Mouse (Mus musculus) c-Kit-positive CD71-positive TER-119-positive erythroid progenitor cells, embryonic 14.5 days (primary cell): Measurements from ENCODE around the gene Rfx8.
A peak's percentile ranks its signal among the peaks of the same experiment; 100 is the strongest.
"Not testable (repeated sequence)": the region's sequence is repeated elsewhere in the genome, so short reads cannot be mapped to it uniquely, and the experiment has no call there.

Source experiments
- DNase-seq: peaks from one replicate; pipeline ENCODE4 v3.0.0-alpha.2; 2013; ENCODE audit warnings: low spot score

Gene Rfx8

DNA sequence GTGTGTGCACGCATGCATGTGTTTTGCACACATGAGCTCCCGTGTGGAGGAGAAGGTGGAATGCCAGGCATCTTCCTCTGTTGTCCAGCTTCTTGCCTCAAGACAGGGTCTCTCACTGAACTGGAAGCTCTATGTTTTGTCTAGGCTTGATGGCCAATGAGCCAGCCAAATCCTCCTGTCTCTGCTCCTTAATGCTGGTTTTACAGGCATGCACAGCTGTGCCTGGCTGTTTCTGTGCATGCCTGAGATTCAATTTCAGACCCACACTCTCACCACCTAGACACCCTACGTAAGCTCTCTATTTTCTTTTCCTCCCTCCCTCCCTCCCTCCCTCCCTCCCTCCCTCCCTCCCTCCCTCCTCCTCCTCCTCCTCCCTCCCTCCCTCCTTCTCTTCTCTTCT, 28.8 kb downstream of the Rfx8 start:
- no peak for DNase-seq

DNA sequence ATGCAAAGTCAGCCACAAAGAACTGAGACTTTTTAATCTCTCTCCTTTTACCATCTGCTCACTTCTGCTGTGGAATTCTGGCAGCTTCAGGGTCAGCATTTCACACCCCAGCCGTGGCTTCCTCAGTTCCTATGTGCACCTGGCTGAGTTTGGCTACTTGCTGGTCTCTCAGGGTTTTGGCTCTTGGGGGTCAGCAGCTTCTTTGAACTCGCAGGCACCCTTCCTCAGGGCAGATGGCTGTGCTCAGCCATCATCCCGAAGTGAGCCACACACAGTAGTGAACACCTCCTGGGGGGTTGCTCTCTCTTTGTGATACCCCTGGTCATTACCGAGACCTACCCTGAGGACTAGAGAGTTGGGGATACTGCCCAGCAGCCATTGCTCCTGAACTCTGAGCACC, 29.7 kb downstream of the Rfx8 start:
- DNase-seq: no peak

DNA sequence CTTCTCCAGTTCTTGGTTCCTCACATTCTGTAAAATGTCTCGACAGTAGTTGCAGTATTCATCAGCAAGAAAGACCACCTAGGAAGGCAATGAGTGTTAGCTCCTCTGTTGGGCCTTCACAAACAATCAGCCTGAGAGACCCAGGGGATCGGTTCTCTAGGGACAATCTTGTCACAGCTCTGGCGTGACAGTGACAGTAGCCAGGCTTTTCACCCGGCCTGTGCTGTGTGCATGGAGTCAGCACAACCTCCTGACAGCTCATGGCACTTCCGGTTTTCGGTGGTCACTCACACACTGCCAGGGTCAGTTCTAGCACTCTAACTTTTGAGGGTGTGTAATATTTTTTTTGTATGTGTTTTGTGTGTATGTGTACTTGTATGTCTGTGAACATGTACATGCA, 32.2 kb downstream of the Rfx8 start:
- DNase-seq: no peak

DNA sequence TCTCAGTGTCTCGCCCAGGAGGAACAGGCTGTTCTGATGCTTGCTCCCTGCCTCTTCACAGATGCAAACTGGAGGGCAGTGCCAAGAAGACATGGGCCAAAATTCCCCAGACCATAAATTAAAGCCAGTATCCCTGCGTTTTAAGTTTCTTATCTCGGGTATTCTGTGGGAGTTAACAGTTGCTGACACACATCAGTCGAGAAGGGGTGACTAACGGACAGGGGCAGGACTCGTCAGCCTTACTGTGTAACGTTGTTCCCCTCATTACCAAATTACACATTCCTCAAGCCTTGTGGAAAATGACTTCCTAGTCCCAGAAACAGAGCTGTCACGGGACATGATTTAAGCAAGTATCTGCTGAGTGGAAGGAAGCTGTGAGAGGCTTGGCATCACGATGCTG, 33.5 kb downstream of the Rfx8 start:
- no peak for DNase-seq

DNA sequence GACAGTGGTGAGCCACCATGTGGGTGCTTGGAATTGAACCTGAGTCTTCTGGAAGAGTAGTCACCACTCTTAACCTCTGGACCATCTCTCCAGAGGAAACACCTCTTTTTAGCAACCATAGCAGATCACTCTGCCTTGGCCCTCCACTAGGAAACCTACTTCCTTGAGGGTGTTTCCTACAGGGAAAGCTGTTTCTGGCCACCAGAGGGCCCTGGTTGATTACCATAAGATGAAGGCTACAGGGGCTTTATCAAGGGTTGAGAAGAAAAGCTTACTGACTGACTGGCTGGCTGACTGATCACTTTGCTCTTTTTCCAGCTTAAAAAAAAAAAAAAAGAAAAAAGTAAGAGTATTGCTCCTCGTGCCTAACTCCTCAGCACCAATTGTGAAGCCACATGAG, 35.0 kb downstream of the Rfx8 start:
- peak; percentile 29 for DNase-seq

DNA sequence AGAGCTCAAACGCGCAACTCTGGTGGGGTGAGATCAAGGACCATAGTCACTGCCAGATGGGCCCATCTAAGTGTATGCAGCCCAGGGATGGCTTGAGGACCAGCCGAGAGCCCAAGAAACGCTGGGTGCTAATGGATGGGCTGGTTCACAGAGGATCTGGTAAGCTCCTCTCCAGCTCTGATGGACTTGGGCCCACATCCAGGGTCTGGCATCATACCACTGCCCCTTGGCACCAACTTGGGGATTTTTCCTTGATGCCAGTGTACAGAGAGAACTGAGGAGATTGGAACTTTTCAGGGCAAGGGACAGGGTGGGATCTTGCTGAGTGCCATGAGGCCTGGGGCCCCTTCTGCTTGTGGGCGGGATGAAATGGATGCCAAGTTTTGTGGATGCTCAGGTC, 39.2 kb downstream of the Rfx8 start:
- DNase-seq: no peak

DNA sequence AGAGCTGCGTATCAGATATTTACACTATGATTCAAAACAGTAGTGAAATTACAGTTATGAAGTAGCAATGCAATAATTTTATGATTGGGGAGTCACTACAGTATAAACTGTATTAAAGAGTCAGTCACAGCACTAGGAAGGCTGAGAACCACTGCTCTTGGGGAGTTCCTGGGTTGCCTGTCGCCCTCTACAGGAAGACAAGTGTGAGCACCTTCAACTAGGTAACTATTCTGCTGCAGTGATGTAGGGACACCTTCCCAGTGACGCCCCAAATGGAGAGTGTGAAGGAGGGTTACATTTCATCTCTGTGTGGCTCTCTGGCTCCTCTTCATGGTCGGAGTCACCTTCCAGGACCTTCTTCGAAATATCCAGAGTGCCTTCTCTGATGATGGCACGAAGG, 40.3 kb downstream of the Rfx8 start:
- DNase-seq: peak; percentile 17

DNA sequence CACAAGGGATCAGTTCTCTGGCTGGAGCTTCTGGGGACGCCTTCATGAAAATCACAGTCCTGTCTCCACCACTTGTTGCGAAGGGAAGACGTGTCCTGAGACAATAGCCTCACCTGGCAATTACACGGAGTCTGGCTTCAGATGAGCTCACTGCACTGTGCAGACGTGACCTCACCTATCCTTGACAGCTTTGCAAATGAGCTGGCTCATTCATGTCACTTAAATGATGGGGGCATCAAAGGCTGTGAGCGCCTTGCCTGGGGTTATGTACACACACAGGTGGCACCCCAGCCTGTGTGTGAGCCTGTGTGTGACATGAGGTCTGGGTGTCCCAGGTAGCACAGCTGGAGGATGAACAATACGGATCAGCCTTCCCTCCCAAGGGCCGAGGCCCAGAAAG, 41.9 kb downstream of the Rfx8 start:
- DNase-seq: no peak

DNA sequence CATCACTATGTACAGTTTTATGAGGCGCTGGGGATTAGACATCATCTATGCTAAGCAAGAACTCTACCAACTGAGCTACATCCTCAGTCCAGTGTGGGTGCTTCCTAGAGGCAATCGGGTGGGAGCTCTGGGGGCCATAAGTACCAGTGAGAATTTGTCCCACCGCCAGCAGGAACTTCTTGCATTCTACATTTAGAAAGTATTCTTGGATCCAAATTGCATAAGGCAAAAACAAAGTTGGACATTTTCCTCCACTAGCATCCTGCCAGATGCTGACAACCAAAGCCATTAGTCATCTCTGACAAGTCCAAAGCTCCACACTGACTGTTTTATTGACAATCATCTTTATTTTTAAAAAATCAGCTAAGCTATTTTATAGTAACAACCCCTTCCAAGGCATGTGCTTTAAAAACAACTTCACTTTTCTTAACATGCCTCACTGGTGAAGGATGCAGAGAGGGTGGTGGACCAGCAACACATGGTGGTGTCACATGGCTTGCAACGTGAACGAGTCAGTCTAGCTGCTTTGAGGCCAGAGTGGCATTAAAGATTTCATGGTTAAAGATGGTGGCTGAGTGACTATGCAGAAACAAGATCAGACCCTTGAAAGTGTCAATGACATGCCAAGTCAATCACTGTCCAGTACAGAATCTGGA, 44.4 kb downstream of the Rfx8 start:
- no peak for DNase-seq

DNA sequence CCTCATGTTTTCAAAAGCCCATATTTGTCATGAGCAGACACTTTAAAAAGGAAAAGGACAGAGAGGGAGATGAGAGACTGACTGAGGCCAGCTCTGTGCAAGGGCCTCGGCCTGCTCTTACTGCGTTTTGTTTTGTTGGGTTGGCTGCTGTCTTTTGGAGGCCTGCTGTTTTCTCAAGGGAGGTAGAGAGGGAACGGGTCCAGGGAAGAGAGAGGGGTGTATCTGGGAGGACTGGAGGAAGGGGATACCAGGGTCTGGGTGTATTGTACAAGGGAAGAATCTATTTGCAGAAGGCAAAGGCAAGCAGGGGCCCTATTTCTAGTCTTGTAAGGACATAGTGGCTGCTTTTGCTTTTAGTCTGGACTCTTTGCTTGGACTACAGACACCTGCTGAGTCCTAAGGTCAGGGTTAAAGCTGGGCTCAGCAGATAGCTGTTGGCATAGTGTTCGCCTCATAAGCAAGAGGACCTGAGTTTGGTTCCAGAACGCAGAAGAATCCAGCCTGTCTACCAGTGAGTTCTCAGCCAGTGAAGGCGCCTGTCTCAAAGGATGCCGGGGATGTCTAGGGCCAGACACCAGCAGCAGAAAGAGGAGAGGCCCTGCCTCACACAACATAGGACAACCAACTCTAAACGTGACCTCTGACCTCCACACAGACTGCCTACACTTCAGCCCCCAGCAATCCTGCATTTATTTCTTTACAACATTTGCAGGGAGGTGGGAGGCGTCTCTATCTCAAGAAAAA, 48.3 kb downstream of the Rfx8 start:
- no peak for DNase-seq

DNA sequence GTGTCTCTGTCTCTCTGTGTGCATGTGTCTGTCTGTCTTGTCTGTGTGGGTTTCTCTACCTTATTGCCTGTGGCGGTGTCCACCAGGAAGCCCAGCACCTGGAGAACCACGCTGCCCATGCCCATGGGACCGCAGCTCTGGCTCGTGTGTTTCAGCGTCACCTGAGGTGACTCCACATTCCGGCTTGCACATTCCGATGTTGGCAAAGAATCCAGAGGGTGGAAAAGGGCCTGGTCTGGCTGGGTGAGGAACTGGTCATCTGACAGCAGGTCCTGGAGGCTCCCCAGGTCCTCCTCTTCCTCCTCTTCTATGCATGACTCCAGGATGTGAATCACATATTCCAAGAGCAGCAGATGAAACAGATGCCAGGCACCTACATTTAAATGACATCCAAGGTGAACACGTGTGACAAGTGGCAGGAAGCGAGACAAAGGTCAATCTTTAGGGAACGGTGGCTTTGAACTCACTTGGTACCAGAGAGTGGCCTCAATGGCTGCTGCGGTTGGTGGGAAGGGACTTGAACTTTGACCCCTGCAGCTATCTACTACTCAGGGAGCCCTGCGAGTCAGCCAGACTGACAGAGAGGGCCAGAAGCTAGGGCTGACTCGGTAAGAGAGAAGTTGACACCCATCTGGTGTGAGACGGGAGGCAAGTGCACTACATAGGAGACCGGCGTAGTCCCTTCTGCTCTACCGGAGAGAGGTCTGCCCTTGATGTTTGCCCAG, 50.4 kb downstream of the Rfx8 start:
- peak; percentile 13 for DNase-seq

DNA sequence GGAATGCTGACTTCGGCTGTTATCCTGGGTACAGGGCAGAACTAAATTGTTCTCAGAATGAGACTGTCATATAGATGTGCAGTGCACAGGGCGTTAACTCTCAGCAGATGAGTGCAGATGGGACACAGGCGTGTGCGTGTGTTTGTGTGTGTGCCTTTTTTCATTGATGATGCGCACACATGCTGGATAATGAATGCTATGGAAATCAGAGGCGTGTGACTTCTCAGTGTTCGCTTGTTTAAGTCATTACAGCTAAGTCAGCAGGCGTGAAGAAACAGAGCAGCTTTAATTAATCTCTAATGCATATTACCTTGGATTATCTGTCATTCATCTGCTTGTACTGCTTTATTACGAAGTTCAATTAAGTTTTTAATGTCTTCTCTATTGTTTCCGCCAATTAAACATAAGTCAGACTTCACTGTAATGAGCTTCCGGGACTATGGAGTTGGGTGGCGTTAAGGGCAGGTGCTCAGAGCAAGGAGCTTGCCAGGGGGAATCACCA, 54.0 kb downstream of the Rfx8 start:
- no peak for DNase-seq

DNA sequence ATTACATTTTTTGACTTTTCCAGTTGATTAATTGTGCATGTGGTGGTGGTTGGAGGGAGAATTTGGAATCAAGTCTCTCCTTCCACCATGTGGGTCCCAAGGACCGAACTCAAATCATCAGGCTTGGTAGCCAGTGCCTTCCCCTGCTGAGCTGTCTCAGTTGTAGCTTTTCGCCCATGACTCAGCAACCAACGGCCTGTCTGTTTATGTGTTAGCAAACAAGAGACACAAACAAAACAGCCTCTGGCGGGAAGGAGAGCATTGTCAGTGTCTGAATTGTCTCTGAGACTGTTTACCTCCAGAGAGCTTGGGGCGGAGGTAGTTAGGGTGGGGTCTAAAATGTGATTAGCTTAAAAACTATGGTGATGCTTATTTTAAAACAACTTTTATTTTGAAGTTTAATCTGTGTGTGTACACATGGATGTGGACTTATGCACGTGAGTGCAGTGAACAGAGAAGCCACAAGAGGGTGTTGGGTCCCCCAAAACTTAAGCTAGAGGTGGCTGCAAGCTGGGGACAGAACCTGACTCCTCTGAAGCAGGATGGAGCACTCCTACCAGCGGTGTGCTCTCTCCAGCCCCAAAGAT, 56.7 kb downstream of the Rfx8 start:
- no peak for DNase-seq

DNA sequence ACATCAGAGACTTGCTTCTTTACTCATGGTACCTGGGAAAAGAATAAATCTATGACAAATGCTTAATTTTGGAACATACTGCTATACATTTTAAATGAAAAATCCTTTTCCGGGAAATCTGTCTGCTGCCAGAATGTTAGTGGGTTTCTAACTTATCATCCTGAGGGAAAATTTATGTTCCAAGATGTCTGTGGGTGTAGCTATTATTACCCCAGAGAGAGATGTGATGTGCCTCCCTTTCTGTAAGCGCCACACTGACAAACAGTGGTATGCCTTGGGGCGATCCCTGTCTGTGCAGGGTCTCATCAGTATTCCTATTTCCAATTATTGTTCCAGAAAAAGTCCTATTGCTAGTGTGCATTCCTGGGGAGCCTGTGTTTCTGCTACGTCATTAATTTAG, 57.7 kb downstream of the Rfx8 start:
- no peak for DNase-seq

DNA sequence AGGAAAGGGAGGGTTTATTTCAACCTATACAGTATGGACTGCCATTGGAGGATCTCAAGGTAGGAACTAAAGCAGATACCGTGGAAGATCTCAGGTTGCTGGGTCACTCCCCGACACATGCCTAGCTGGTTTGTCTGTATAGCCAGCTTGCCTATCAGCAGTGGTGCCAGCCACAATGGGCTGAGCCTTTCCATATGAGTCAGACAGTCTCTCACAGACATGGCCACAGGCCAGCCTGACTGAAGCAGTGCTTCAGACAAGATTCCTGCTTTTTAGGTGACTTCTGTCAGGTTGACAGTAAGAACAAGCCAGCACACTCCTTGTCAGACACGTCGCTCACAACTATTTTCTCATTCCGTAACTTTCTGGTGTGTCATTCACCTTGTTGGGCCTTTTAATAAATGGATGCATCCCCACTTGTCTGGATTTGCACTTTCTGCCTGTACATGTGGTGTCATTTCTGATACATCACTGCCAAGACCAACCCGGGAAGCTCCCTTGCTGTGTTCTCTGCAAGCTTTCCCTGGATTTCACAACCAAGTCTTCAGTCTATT, 63.7 kb downstream of the Rfx8 start:
- DNase-seq: no peak

DNA sequence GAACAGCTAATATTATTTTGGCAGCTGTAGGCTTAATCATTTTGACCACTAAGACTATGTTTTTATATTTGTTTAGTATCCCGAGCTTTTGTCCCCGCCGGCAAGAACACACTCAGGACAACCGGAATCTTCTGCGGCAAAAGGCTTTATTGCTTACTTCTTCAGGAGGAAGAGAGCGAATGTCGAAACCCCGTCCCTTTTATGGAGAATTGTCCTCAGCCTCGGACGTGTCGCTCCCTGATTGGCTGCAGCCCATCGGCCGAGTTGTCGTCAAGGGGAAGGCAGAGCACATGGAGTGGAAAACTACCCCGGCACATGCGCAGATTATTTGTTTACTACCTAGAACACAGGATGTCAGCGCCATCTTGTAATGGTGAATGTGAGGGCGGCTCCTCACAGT, 65.9 kb downstream of the Rfx8 start:
- not testable (repeated sequence) for DNase-seq

DNA sequence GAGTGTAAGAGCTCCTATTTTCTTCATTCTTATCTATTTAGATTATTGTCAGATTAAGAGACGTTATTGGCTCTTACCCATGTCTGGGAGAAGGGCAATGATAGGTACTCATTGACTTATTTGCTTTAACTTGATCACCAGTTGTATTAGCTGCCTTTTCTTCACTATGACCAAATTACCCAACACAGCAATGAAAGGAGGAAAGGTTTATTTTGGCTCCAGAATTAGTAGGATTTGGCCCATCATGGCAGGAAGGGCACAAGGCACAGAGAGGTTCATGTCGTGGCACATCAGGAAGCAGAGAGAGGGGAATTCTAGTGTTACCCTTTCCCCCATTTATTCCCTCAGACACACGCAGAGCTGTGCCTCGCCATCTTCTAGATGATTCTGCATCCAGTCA, 67.8 kb downstream of the Rfx8 start:
- no peak for DNase-seq

DNA sequence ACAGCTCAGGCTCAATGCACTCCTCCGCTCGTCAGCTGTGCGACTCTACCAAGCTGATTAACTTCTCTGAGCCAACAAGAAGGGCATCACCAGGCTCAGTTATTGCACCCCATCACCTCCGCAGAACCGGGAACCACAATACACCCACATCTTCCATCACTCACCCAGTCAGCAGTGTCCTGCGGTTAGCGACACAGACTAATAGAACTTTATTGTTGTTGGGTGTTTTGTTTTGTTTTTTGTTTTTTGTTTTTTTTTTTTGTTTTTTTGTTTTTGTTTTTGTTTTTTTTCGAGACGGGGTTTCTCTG, 69.6 kb downstream of the Rfx8 start, which contains the start of gene Creg2:
Gene Creg2, minus strand, starts transcription at position 234 of the 308 bp plus-strand sequence.
- no peak for DNase-seq

DNA sequence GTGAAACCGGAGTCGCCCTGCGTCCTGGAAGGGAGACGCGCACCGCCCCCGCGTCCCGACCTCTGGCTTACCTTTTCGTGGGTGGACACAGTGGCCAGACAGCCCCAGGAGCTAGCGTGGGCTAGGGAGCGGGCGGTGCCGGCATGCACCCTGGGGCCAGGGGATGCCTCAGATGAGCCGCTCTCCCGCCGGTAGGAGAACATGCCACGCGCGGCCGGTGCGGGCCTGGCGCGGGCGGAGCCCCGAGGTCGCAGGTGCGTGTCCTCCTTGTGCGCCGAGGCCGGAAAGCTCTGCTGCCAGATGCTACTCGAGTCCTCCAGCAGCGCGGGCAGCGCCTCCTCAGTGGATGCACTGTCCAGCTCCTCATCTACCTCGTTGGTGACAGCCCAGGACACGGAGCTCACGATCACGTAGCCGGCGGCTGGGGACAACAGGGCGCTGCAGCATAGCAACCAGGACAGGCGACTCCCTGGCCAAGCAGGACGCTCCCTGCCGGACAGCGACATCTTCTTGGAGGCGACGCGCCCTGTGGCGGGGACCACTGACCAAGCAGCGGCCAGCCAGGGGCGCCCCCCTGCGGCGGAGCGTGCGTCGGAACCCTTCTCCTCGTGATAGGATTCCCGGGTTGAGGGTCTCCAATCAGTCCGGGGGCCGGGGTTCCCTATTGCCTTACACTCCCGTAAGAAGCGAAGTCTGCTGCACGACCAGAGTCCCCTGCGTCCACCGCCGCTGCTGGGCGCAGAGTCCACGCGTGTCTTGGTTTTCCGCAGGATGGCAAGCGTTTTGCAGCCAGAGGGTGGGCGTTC, 70.2 kb downstream of the Rfx8 start:
- DNase-seq: no peak

DNA sequence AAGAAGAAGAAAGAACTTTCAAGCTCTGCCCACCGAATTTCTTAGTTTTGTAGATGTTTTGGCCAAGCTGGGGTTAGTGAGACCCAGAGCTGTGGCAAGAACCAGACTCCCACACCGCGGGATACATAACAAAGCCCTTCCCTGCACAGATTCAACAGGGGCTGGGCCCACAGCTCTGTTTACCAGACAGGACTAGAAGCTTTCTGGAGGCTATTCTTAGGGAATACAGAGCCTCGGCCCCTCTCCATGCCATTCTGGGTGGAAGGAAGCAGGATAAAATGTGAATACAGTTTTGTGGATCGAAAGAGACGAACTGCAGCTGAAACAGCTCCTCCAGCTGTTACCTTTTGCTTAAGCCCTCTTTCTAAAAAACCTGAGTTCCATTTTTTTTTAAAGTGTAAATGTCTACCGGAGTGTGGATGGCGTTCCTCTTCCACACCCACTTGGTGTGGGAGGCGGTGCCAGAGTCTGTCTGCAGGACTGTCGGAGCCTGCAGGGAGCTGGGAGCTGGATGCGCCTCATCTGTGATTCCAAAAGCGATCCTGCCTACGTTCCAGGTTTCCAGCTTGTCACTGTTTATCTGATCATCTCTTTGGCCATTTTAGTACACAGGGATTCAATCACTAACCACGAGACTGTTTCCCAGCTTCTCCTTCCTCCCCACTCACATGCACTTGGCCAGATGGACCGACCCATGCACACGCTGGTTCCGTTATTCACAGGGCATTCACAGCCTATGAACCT, 70.9 kb downstream of the Rfx8 start:
- DNase-seq: no peak

DNA sequence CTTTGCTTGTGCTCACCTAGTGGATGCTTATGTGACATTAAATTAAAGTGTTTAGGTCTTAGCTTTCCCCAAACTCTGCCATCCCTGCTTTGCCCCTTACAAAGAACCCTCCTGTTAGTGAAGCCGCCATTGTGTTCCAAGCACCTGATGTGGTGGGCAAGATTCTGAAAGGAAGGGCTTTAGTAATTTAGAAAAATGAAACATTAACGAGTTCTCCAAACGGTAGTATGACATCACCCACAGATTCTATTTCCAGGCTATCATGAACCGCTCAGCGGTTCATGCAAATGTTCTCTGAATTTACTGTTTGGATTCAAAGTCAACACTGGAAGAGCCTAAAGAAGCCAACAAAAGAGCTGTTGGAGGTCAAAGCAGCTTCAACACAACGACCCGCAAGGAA, 72.2 kb downstream of the Rfx8 start:
- DNase-seq: no peak
